In genomic region chr15:102224992-102225617, GRCm38 (mm10) we compare ENCODE assay signal across 8 mouse cellular contexts. TPM values are rescaled to one million over a fixed set of nuclear protein-coding genes. Genes with fewer than 3 reads are reported as not detected.
A peak's percentile ranks its signal among the peaks of the same experiment; 100 is the strongest.
DNase-seq lines count a peak whose midpoint lies in the region; ATAC-seq and TF ChIP-seq lines count a peak whose summit lies in the region.

No protein-coding gene starts in this region.

- H3K36me3 ChIP-seq in lung, postnatal 0 days (ENCODE audit: insufficient read depth, low read length): no peaks in the 10 kb centered on the region
- peaks cover 21% of the 10 kb centered on the region for H3K36me3 ChIP-seq in spleen, adult 2 months (ENCODE audit: control insufficient read depth, insufficient read depth, low read length)

- H3K4me3 ChIP-seq in lung, postnatal 0 days (ENCODE audit: low read depth, low read length): peak overlapping the region; percentile 37
- H3K4me3 ChIP-seq in spleen, adult 2 months (ENCODE audit: extremely low read depth, insufficient read depth, insufficient read length): peak overlapping the region; percentile 53

- H3K4me2 ChIP-seq in lung, postnatal 0 days (replicated peaks; ENCODE audit: low read depth, low read length): peak overlapping the region; percentile 83

- peak; percentile 33 for DNase-seq in adrenal gland, postnatal 14 days
- DNase-seq in adrenal gland, adult 8-10 months: no peak
- peak; percentile 95 for DNase-seq in MEL-GATA-1-ER (ENCODE audit: extremely low read depth, low read depth)
- no peak for DNase-seq in lung, postnatal 0 days (ENCODE audit: low spot score)
- peak; percentile 74 to 82 for DNase-seq in spleen, adult 2 months (ENCODE audit: low read depth in 1 of 2, low spot score in 2 of 2)
- DNase-seq in adipocyte (ENCODE audit: low spot score): no peak
- no peak for DNase-seq in gastrocnemius, postnatal 36 days

- H3K9ac ChIP-seq in lung, postnatal 0 days (replicated peaks; ENCODE audit: low read depth): peak overlapping the region; percentile 16; the same call in 1 of the 2 replicates

- no peak for TF ChIP-seq POLR2A in spleen, adult 2 months (IDR thresholded peaks at IDR 0.05; ENCODE audit: low read depth, low read length)

- no peaks in the 10 kb centered on the region for H3K9me3 ChIP-seq in lung, postnatal 0 days (ENCODE audit: low read length)

- TF ChIP-seq CTCF in lung, postnatal 0 days (IDR thresholded peaks at IDR 0.05): no peak
- no peak for TF ChIP-seq CTCF in spleen, adult 2 months (IDR thresholded peaks at IDR 0.05; ENCODE audit: extremely low read depth, insufficient read depth, insufficient read length, insufficient replicate concordance)

- no peak for TF ChIP-seq EP300 in lung, postnatal 0 days (IDR thresholded peaks at IDR 0.05)

- ATAC-seq in hematopoietic stem cell, adult 5-6 weeks (replicated peaks in 1 of 2; ENCODE audit: insufficient read depth in 1 of 2, low FRiP score in 2 of 2, low TSS enrichment in 1 of 2, low read depth in 1 of 2, poor library complexity in 2 of 2, severe bottlenecking in 2 of 2): peak; percentile 79 to 86
- no peak for ATAC-seq in lung, postnatal 0 days

- H3K27me3 ChIP-seq in lung, postnatal 0 days (replicated peaks; ENCODE audit: insufficient read depth, low read length): peaks cover 10% of the 10 kb centered on the region
- no peaks in the 10 kb centered on the region for H3K27me3 ChIP-seq in spleen, adult 2 months (ENCODE audit: control insufficient read depth, insufficient read depth, low read length)

- H3K27ac ChIP-seq in lung, postnatal 0 days (ENCODE audit: low read length): no peak overlapping the region
- peak overlapping the region; percentile 72 for H3K27ac ChIP-seq in spleen, adult 2 months (ENCODE audit: insufficient read depth, low read length)

- peaks cover 4% of the 10 kb centered on the region; the same call in 1 of the 2 replicates for H3K4me1 ChIP-seq in lung, postnatal 0 days (ENCODE audit: insufficient read depth, low read depth, low read length)
- H3K4me1 ChIP-seq in spleen, adult 2 months (ENCODE audit: control insufficient read depth, insufficient read depth, insufficient read length): peaks cover 11% of the 10 kb centered on the region

- 10% methylated on average over 21 of the region's 21 CpGs for WGBS in lung, postnatal 0 days
- 2% methylated on average over 21 of the region's 21 CpGs for WGBS in spleen, adult 2 months

- intact Hi-C loops in gastrocnemius, postnatal 36 days (cut with DNase I): loop anchor here (1.0 kb wide), 1 partner anchor 47 kb away; no protein-coding TSS in a partner anchor

RNA-seq across cellular contexts. Expression of gene Itgb7, which starts 6.6 kb away (rescaled TPM):
- 3.0 and 18.4 TPM in 2 replicates for total RNA-seq in adrenal gland, postnatal 14 days (2021)
- total RNA-seq in adrenal gland, adult 8-10 months (2022): 1 to 10 TPM; 2.7 to 7.9 (median 5.4) TPM
- 83.0 and 92.1 TPM in 2 replicates for total RNA-seq in hematopoietic stem cell, adult 5-6 weeks (2017)
- polyA plus RNA-seq in lung, postnatal 0 days (2015; fragmentation: Nextera tagmentation; extraction: Ambion mirVana): 3.6 and 4.3 TPM in 2 replicates
- 127 and 143 TPM in 2 replicates for polyA plus RNA-seq in spleen, adult 2 months (2012; rRNA removed)
- 1 to 10 TPM in 1 of 2 experiments, under 1 TPM in 1; 0.69 to 1.3 TPM for total RNA-seq in gastrocnemius, postnatal 36 days (2021)

RNA-seq across cellular contexts. Expression of gene Csad, which starts 20.6 kb away (rescaled TPM):
- total RNA-seq in adrenal gland, postnatal 14 days (2021): 115 and 120 TPM in 2 replicates
- 10 to 100 TPM; 71.3 to 85.0 (median 75.5) TPM for total RNA-seq in adrenal gland, adult 8-10 months (2022)
- total RNA-seq in hematopoietic stem cell, adult 5-6 weeks (2017): 37.4 and 76.7 TPM in 2 replicates
- polyA plus RNA-seq in lung, postnatal 0 days (2015; fragmentation: Nextera tagmentation; extraction: Ambion mirVana): 71.0 and 76.9 TPM in 2 replicates
- 33.2 and 40.9 TPM in 2 replicates for polyA plus RNA-seq in spleen, adult 2 months (2012; rRNA removed)
- total RNA-seq in gastrocnemius, postnatal 36 days (2021): 1 to 10 TPM; 7.5 to 7.6 TPM

RNA-seq across cellular contexts. Expression of gene Zfp740, which starts 22.1 kb away (rescaled TPM):
- total RNA-seq in adrenal gland, postnatal 14 days (2021): 58.4 and 83.0 TPM in 2 replicates
- 100 to 1,000 TPM in 1 of 4 experiments, 10 to 100 TPM in 3; 61.9 to 108 (median 86.0) TPM for total RNA-seq in adrenal gland, adult 8-10 months (2022)
- 44.0 and 47.6 TPM in 2 replicates for total RNA-seq in hematopoietic stem cell, adult 5-6 weeks (2017)
- polyA plus RNA-seq in lung, postnatal 0 days (2015; fragmentation: Nextera tagmentation; extraction: Ambion mirVana): 31.9 and 33.9 TPM in 2 replicates
- 26.8 and 30.2 TPM in 2 replicates for polyA plus RNA-seq in spleen, adult 2 months (2012; rRNA removed)
- 10 to 100 TPM; 24.3 to 26.6 TPM for total RNA-seq in gastrocnemius, postnatal 36 days (2021)

RNA-seq across cellular contexts. Expression of gene Rarg, which starts 32.2 kb away (rescaled TPM):
- 25.5 and 27.8 TPM in 2 replicates for total RNA-seq in adrenal gland, postnatal 14 days (2021)
- 10 to 100 TPM; 19.9 to 43.0 (median 34.4) TPM for total RNA-seq in adrenal gland, adult 8-10 months (2022)
- total RNA-seq in hematopoietic stem cell, adult 5-6 weeks (2017): 3.6 and 5.6 TPM in 2 replicates
- polyA plus RNA-seq in lung, postnatal 0 days (2015; fragmentation: Nextera tagmentation; extraction: Ambion mirVana): 35.8 and 40.2 TPM in 2 replicates
- polyA plus RNA-seq in spleen, adult 2 months (2012; rRNA removed): 21.1 and 27.5 TPM in 2 replicates
- 1 to 10 TPM; 9.3 to 9.9 TPM for total RNA-seq in gastrocnemius, postnatal 36 days (2021)

RNA-seq across cellular contexts. Expression of gene Gm9918, which starts 45.3 kb away (rescaled TPM):
- not detected in 2 replicates for total RNA-seq in adrenal gland, postnatal 14 days (2021)
- under 1 TPM in 2 of 4 experiments, not detected in 2; 0.24 to 0.31 TPM for total RNA-seq in adrenal gland, adult 8-10 months (2022)
- not detected in 2 replicates for total RNA-seq in hematopoietic stem cell, adult 5-6 weeks (2017)
- polyA plus RNA-seq in lung, postnatal 0 days (2015; fragmentation: Nextera tagmentation; extraction: Ambion mirVana): 0.13 and 0.36 TPM in 2 replicates
- 0.05 TPM in 1 of 2 replicates, not detected in the other for polyA plus RNA-seq in spleen, adult 2 months (2012; rRNA removed)
- not detected for total RNA-seq in gastrocnemius, postnatal 36 days (2021)

Comparison
In these comparisons a context has a peak if more than half of its experiments do, and no peak if none do; other contexts are left out.
1. DNase-seq: peak in adrenal gland, postnatal 14 days (single experiment), MEL-GATA-1-ER (single experiment) and spleen, adult 2 months (2 of 2); none in adrenal gland, adult 8-10 months (single experiment), lung, postnatal 0 days (single experiment), adipocyte (single experiment) and gastrocnemius, postnatal 36 days (0 of 2).